Mouse (Mus musculus): ENCODE results near the gene Kcnj10. TPM values are rescaled to one million over a fixed set of nuclear protein-coding genes. Genes with fewer than 3 reads are reported as not detected.

Kcnj10 gene
- polyA plus RNA-seq, 1 experiment from 2014 or later, result 0.04 TPM

DNA sequence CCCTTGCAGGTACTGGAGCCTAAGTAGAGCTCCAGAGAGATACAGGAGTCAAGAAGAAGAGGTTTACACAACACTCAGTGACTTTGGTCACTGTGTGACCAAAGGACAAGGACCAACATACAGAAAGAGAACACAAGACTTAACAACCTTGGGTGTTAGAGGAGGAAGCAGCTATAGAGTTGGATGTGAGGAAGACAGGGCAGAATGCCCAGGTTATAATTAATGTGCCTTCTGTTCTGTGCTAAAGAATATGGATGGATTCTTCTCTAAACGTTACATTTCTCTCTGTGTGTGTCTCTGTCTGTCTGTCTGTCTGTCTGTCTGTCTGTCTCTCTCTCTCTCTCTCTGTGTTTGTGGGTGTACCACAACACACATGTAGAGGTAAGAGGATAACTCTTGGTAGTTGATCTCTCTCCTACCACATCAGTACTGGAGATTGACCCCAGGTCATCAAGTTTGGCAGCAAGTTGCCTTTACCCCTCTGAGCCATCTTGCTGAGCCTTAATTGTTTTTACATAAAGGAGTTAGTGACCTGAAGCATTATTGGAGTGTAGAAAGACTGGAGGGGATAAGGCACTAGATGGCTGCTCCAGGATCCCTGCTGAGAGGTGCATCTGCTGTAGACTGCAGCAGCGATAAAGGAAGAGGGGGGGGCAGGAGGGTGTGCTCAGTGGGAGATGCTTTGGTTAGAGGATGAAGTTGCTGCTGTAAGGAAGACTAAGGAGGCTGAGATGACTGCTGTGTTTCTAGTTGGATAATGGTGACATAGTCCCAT, 3.4 kb upstream of the Kcnj10 start:
- peaks cover 11% of the 10 kb centered on the region for H3K4me1 ChIP-seq
- no peak overlapping the region for H3K4me2 ChIP-seq (replicated peaks)
- no peaks in the 10 kb centered on the region for H3K36me3 ChIP-seq
- no peak overlapping the region for H3K27ac ChIP-seq
- H3K9me3 ChIP-seq, result no peaks in the 10 kb centered on the region
- WGBS, result 42% methylated on average over 2 of the region's 2 CpGs
- no peak overlapping the region for H3K4me3 ChIP-seq
- H3K27me3 ChIP-seq, result peaks cover 80% of the 10 kb centered on the region
- H3K9ac ChIP-seq, result no peak overlapping the region
- ATAC-seq (ENCODE audit: low FRiP score, low read depth), result no peak

DNA sequence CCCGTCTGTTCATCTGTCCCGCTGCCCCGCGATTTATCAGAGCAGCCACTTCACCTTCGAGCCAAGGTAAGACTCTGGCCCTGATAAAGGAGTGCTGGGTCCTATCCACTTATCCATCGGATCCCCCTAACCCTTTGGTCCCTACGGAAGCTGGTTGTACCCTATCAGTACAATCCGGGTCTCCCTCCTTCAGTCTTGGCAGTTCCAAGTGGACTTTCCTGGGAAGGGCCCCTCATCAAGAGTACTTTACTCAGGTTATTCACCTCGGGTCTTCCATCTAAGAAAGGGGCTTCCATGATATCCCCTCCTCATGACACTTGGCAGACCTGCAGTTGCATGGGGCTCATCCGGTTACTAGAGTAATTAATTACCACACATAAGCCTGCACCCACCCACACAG, 376 bp downstream of the Kcnj10 start:
- H3K9me3 ChIP-seq, result no peaks in the 10 kb centered on the region
- 20% methylated on average over 10 of the region's 10 CpGs for WGBS
- H3K36me3 ChIP-seq, result no peaks in the 10 kb centered on the region
- H3K4me1 ChIP-seq, result peaks cover 11% of the 10 kb centered on the region
- H3K27me3 ChIP-seq, result peaks cover 72% of the 10 kb centered on the region
- H3K4me2 ChIP-seq (replicated peaks), result peak overlapping the region; percentile 67
- H3K27ac ChIP-seq, result no peak overlapping the region
- peak overlapping the region; percentile 43 for H3K4me3 ChIP-seq
- peak; percentile 24 for ATAC-seq (ENCODE audit: low FRiP score, low read depth)
- no peak overlapping the region for H3K9ac ChIP-seq

DNA sequence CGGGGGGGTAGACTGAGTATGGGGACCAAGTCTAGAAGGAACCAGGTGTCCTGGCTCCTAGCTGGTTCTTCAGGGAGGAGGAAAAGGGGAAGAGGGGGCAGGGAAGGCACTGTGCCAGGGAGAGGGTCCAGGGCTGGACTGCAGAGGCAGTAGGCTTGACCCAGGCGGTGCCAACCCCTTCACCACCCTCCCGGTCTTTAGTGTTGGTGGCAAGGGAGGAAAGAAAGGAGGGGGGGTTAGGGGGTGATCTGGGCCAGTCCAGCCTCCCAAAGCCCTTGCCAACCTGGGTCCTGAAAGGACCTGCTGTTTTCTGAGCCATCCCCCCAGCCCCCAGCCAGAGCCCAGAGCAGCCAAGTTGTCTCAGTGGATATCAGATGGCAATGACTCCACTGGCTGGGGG, 1.7 kb downstream of the Kcnj10 start:
- ATAC-seq (ENCODE audit: low FRiP score, low read depth), result no peak
- Histone ChIP-seq H3K27me3 (peaks cover 61% of the 10 kb centered on the region), H3K4me3 (no peak overlapping the region), H3K9ac (no peak overlapping the region), H3K27ac (no peak overlapping the region), H3K9me3 (no peaks in the 10 kb centered on the region), H3K4me1 (peaks cover 11% of the 10 kb centered on the region), H3K36me3 (no peaks in the 10 kb centered on the region), H3K4me2 (replicated peaks) (no peak overlapping the region)
- WGBS, result 81% methylated on average over 3 of the region's 3 CpGs

DNA sequence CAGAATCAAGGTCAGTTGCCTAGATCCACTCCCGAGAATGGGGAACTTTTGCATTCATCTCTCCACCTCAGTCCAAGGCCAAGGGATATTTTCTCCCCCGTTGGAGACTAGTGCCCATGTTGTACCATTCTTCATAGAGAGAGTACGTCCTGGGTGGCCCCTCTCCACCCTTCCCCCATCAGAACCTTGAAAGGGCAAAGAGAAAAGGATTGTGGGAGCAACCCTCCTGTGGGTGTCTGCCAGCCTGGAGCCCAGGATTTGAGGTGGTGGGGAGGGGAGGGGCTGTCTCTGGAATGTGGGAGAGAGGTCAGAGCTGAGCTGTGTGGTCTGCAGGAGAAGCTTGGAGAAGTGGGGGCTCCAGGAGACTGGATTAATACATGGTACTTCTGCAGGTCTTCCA, 2.9 kb downstream of the Kcnj10 start:
- H3K27me3 ChIP-seq, result peaks cover 53% of the 10 kb centered on the region
- no peaks in the 10 kb centered on the region for H3K9me3 ChIP-seq
- H3K4me1 ChIP-seq, result peaks cover 11% of the 10 kb centered on the region
- H3K36me3 ChIP-seq, result no peaks in the 10 kb centered on the region
- ATAC-seq (ENCODE audit: low FRiP score, low read depth), result no peak
- H3K27ac ChIP-seq, result no peak overlapping the region
- H3K4me3 ChIP-seq, result no peak overlapping the region
- H3K4me2 ChIP-seq (replicated peaks), result no peak overlapping the region
- 68% methylated on average over 3 of the region's 3 CpGs for WGBS
- H3K9ac ChIP-seq, result no peak overlapping the region

GRCm38 (mm10) chr1:172344820-172345219, 3.8 kb downstream of the Kcnj10 start:
- Histone ChIP-seq H3K9ac (no peak overlapping the region), H3K4me2 (replicated peaks) (no peak overlapping the region), H3K27me3 (peaks cover 53% of the 10 kb centered on the region), H3K36me3 (no peaks in the 10 kb centered on the region), H3K4me3 (no peak overlapping the region), H3K27ac (no peak overlapping the region), H3K4me1 (peaks cover 12% of the 10 kb centered on the region), H3K9me3 (no peaks in the 10 kb centered on the region)
- WGBS, result 75% methylated on average over 7 of the region's 7 CpGs
- no peak for ATAC-seq (ENCODE audit: low FRiP score, low read depth)

DNA sequence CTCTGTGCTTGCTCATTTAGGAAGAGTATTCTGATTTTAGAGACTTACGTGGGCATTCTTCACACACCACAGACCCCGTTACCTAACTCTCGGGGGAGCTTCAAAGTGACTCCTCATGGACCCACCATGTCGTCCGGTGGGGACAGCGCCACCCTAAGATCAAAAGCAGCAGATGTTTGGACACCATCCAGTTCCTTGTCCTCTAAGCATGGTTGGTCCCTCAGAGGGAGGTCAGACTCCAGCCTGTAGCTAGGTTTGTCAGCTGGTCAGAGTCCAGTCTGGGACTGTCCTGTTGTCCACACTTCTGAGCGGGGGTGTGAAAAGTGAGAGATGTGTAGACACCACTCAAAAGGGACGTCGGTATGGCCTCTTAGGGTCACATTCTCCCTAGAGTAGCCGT, 5.7 kb downstream of the Kcnj10 start:
- Histone ChIP-seq H3K4me2 (replicated peaks) (no peak overlapping the region), H3K36me3 (no peaks in the 10 kb centered on the region), H3K4me1 (peaks cover 9% of the 10 kb centered on the region), H3K9me3 (no peaks in the 10 kb centered on the region), H3K4me3 (no peak overlapping the region), H3K27me3 (peaks cover 54% of the 10 kb centered on the region), H3K27ac (no peak overlapping the region), H3K9ac (no peak overlapping the region)
- WGBS, result 83% methylated on average over 10 of the region's 10 CpGs
- ATAC-seq (ENCODE audit: low FRiP score, low read depth), result no peak

DNA sequence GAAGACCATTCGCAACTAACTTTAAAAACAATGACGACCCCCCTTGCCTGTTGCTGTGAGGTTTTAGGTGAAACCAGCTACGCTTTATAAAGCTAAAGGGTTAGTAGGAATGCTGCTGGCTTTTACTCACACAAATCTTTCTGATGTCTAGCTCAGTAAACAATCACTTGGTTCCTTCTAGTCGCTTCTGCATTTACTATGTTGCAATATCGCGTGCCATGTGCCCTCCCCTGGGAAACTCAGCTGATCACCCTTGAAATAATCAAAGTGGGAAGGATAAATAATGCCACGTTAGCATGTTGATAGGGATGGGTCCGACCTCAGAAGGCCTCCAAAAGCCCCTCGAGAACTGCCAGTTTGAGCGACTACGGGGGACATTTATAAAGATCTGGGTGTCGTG, 6.4 kb downstream of the Kcnj10 start:
- H3K27me3 ChIP-seq, result peaks cover 53% of the 10 kb centered on the region
- H3K36me3 ChIP-seq, result no peaks in the 10 kb centered on the region
- no peak for ATAC-seq (ENCODE audit: low FRiP score, low read depth)
- 89% methylated on average over 12 of the region's 12 CpGs for whole genome bisulfite sequencing
- no peak overlapping the region for H3K9ac ChIP-seq
- no peak overlapping the region for H3K27ac ChIP-seq
- H3K4me2 ChIP-seq (replicated peaks), result no peak overlapping the region
- no peak overlapping the region for H3K4me3 ChIP-seq
- H3K4me1 ChIP-seq, result peaks cover 9% of the 10 kb centered on the region
- H3K9me3 ChIP-seq, result no peaks in the 10 kb centered on the region

GRCm38 (mm10) chr1:172349504-172349903, 8.5 kb downstream of the Kcnj10 start:
- H3K9me3 ChIP-seq, result no peaks in the 10 kb centered on the region
- no peak overlapping the region for H3K27ac ChIP-seq
- ATAC-seq (ENCODE audit: low FRiP score, low read depth), result no peak
- no peak overlapping the region for H3K9ac ChIP-seq
- WGBS, result 77% methylated on average over 5 of the region's 5 CpGs
- H3K4me3 ChIP-seq, result no peak overlapping the region
- no peak overlapping the region for H3K4me2 ChIP-seq (replicated peaks)
- H3K36me3 ChIP-seq, result no peaks in the 10 kb centered on the region
- H3K4me1 ChIP-seq, result peaks cover 9% of the 10 kb centered on the region
- H3K27me3 ChIP-seq, result peaks cover 45% of the 10 kb centered on the region

GRCm38 (mm10) chr1:172349916-172350812, 9.2 kb downstream of the Kcnj10 start:
- Histone ChIP-seq H3K9me3 (no peaks in the 10 kb centered on the region), H3K4me3 (no peak overlapping the region), H3K4me1 (peaks cover 9% of the 10 kb centered on the region), H3K27ac (no peak overlapping the region), H3K9ac (no peak overlapping the region), H3K36me3 (no peaks in the 10 kb centered on the region), H3K4me2 (replicated peaks) (peak overlapping the region; percentile 9; the same call in 1 of the 2 replicates), H3K27me3 (peaks cover 45% of the 10 kb centered on the region)
- peak; percentile 57 for ATAC-seq (ENCODE audit: low FRiP score, low read depth)
- 13% methylated on average over 19 of the region's 19 CpGs for WGBS

DNA sequence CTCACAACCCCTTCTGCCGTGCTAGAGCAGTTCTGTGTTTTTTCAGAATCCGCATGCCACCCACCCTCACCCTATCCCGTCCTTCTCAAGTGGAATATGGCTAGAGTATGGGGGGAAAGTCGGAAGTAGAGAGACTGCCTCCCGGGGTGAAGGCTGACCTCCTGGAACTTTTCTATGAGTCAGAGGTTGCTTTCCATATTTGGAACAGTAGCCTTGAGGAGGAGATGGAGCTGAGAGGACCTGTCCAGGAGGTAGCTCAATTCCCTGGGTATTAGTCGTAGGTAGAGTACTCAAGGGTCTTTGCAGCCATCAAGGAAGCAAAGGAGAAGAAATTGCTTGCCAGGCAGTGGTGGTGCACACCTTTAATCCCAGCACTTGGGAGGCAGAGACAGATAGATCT, 11.0 kb downstream of the Kcnj10 start:
- Histone ChIP-seq H3K4me2 (replicated peaks) (no peak overlapping the region), H3K27me3 (peaks cover 46% of the 10 kb centered on the region), H3K27ac (no peak overlapping the region), H3K4me3 (no peak overlapping the region), H3K4me1 (peaks cover 9% of the 10 kb centered on the region), H3K9me3 (no peaks in the 10 kb centered on the region), H3K36me3 (no peaks in the 10 kb centered on the region), H3K9ac (no peak overlapping the region)
- WGBS, result 72% methylated on average over 6 of the region's 6 CpGs
- no peak for ATAC-seq (ENCODE audit: low FRiP score, low read depth)

DNA sequence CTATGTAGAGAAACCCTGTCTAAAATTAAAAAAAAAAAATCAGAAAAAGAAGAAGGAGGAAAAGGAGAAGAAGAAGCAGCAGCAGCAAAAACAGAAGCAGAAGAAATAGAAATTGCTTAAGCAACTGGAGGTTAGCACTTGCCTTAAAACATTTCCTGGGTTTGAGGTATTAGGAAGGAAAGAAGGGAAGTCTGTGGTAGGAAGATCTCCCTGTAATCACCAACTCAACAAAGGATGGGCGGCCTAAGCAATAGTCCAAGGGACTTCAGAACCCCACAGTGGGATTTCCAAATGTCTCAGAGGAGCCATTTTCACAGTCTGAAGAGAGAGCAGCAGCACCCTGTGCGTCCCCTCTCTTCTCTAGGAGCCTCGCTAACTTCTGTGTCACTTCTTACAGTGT, 11.4 kb downstream of the Kcnj10 start:
- peaks cover 46% of the 10 kb centered on the region for H3K27me3 ChIP-seq
- H3K4me3 ChIP-seq, result no peak overlapping the region
- peaks cover 9% of the 10 kb centered on the region for H3K4me1 ChIP-seq
- 83% methylated on average over 3 of the region's 3 CpGs for WGBS
- H3K9me3 ChIP-seq, result no peaks in the 10 kb centered on the region
- no peak overlapping the region for H3K27ac ChIP-seq
- H3K4me2 ChIP-seq (replicated peaks), result no peak overlapping the region
- no peaks in the 10 kb centered on the region for H3K36me3 ChIP-seq
- ATAC-seq (ENCODE audit: low FRiP score, low read depth), result no peak
- H3K9ac ChIP-seq, result no peak overlapping the region

DNA sequence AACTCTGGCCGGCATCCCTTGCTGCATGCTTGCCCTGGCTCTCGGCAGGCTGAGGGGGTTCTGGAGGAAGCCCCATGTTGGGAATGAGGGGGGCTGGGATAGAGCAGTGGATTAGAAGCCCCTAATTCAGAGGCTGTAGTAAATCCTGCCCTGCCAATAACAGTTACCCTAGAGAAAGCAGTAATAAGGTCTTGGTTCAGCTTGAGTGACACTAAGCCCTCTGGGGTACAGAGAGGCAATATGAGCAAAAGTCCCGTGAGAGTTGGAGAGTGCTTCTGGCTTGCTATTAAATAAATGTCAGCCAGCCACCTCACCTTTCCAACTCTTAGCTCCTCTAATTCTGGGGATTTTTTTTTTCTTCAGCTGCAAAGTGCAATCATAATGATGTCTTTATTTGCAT, 14.3 kb downstream of the Kcnj10 start:
- no peak overlapping the region for H3K4me3 ChIP-seq
- H3K27me3 ChIP-seq, result peaks cover 30% of the 10 kb centered on the region
- H3K9me3 ChIP-seq, result no peaks in the 10 kb centered on the region
- WGBS, result 43% methylated on average over 3 of the region's 3 CpGs
- no peak overlapping the region for H3K4me2 ChIP-seq (replicated peaks)
- H3K27ac ChIP-seq, result no peak overlapping the region
- no peak for ATAC-seq (ENCODE audit: low FRiP score, low read depth)
- peaks cover 3% of the 10 kb centered on the region for H3K4me1 ChIP-seq
- no peak overlapping the region for H3K9ac ChIP-seq
- no peaks in the 10 kb centered on the region for H3K36me3 ChIP-seq
